8 mouse cellular contexts compared by ENCODE assay signal in the genomic region with DNA sequence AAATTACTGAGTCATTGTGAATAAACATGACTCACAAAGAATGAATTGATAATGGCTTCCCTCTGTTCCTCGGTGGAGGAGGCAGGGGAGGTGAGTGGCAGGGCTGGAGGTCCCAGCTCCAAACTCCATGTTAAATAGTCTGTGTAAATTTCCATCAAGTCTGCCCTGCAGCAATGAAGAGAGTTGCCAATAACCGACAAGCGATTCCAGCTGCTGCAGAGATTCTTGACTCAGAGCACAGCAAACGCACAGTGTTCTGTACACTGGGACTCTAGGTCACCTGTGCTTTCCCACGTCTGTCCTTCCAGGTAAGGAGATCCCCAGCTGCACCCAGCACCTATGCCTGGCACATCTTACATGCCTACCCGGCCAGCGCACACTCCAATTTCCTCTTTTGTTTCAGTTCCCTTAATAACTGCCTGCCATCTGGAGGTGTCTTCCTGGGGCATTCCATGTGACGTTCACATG. TPM values are rescaled to one million over a fixed set of nuclear protein-coding genes. Genes with fewer than 3 reads are reported as not detected.
DNase-seq lines count a peak whose midpoint lies in the region; TF ChIP-seq lines count a peak whose summit lies in the region.
"Had no signal": no experiment of that assay in that cellular context is flagged by ENCODE, and none has a peak within 500 bp of the region (broad histone marks: within the 10 kb centered on the region; RNA-seq: fewer than 3 reads in every experiment).

No protein-coding gene starts in this region.

- H3K27me3 ChIP-seq in myocyte (ENCODE audit: control insufficient read depth, insufficient read depth, insufficient read length): no peaks in the 10 kb centered on the region
- H3K27me3 ChIP-seq: liver, embryonic 13.5 days had no signal

- H3K4me2 ChIP-seq in myocyte (ENCODE audit: low read depth): no peak overlapping the region
- H3K4me2 ChIP-seq: liver, embryonic 13.5 days had no signal

- H3K36me3 ChIP-seq in myocyte (ENCODE audit: control insufficient read depth, insufficient read depth): peaks cover 34% of the 10 kb centered on the region
- H3K36me3 ChIP-seq: liver, embryonic 13.5 days had no signal

- no peak for TF ChIP-seq CTCF in left cerebral cortex, adult 2 months (IDR thresholded peaks at IDR 0.05)
- no peak for TF ChIP-seq CTCF in bone marrow macrophage, adult 2 months (IDR thresholded peaks at IDR 0.05; ENCODE audit: low read depth, low read length)
- TF ChIP-seq CTCF in embryonic fibroblast, embryonic 13.5 days (IDR thresholded peaks at IDR 0.05; ENCODE audit: borderline replicate concordance, insufficient read depth, low read length): no peak

- no peak overlapping the region for H3K4me3 ChIP-seq in left cerebral cortex, adult 2 months
- no peak overlapping the region for H3K4me3 ChIP-seq in bone marrow macrophage, adult 2 months (ENCODE audit: insufficient read depth, low read length)
- no peak overlapping the region for H3K4me3 ChIP-seq in embryonic fibroblast, embryonic 13.5 days (ENCODE audit: insufficient read depth, low read length)
- H3K4me3 ChIP-seq in myocyte: no peak overlapping the region
- H3K4me3 ChIP-seq: liver, embryonic 13.5 days had no signal

- H3K79me2 ChIP-seq in myocyte (ENCODE audit: control insufficient read depth, insufficient read depth): no peaks in the 10 kb centered on the region

- intact Hi-C loops in left cerebral cortex, adult 2 months (cut with DNase I): loop anchor here (5.0 kb wide), 1 partner anchor 43 kb away; a partner anchor contains a TSS

- H3K27ac ChIP-seq in left cerebral cortex, adult 2 months: peak overlapping the region; percentile 47; the same call in 1 of the 2 replicates
- H3K27ac ChIP-seq in bone marrow macrophage, adult 2 months (ENCODE audit: insufficient read depth, low read depth, low read length): peak overlapping the region; percentile 25
- peak overlapping the region; percentile 66 for H3K27ac ChIP-seq in embryonic fibroblast, embryonic 13.5 days (ENCODE audit: insufficient read depth, low read length)
- H3K27ac ChIP-seq: liver, embryonic 13.5 days had no signal

- no peak for DNase-seq in left cerebral cortex, adult 2 months (ENCODE audit: extremely low spot score in 1 of 2, low spot score in 2 of 2)
- DNase-seq in left cerebral cortex, adult 11 months (ENCODE audit: low spot score): no peak
- no peak for DNase-seq in frontal cortex, postnatal 25 days (ENCODE audit: low spot score in 2 of 2)
- DNase-seq in heart, adult 9 months (ENCODE audit: low spot score in 2 of 2): no peak
- DNase-seq: liver, embryonic 13.5 days had no signal

- H3ac ChIP-seq in myocyte (ENCODE audit: control insufficient read depth, insufficient read length): no peak overlapping the region

- no peak for TF ChIP-seq POLR2A in bone marrow macrophage, adult 2 months (IDR thresholded peaks at IDR 0.05; ENCODE audit: borderline replicate concordance, low read depth, low read length)
- TF ChIP-seq POLR2A in embryonic fibroblast, embryonic 13.5 days (IDR thresholded peaks at IDR 0.05; ENCODE audit: low read depth, low read length): no peak
- TF ChIP-seq POLR2A in myocyte (IDR thresholded peaks at IDR 0.05; ENCODE audit: insufficient read length, low read depth): no peak

- peaks cover 10% of the 10 kb centered on the region for H3K4me1 ChIP-seq in bone marrow macrophage, adult 2 months (ENCODE audit: control insufficient read depth, insufficient read depth, low read length)
- H3K4me1 ChIP-seq in embryonic fibroblast, embryonic 13.5 days (ENCODE audit: control insufficient read depth, insufficient read depth, low read length): peaks cover 4% of the 10 kb centered on the region
- H3K4me1 ChIP-seq: liver, embryonic 13.5 days had no signal

TF ChIP-seq in myocyte, 11 proteins besides CTCF, POLR2A, EP300 and RAD21:
- no peak for TF ChIP-seq MAX (IDR thresholded peaks at IDR 0.05; ENCODE audit: low read depth)
- TF ChIP-seq POLR2AphosphoS2 (IDR thresholded peaks at IDR 0.05; ENCODE audit: insufficient read length, low read depth): peak; percentile 42

RNA-seq across cellular contexts. Expression of a gene that starts 44.3 kb away (rescaled TPM):
- total RNA-seq in left cerebral cortex, adult 2 months (2021): 10 to 100 TPM; 91.3 to 91.5 TPM
- polyA plus RNA-seq in bone marrow macrophage, adult 2 months (2012; ENCODE audit: insufficient read depth, insufficient read length, missing spikeins): 32.3 and 33.2 TPM in 2 replicates
- 31.0 and 31.1 TPM in 2 replicates for polyA plus RNA-seq in embryonic fibroblast, embryonic 13.5 days (2011; ENCODE audit: insufficient read length, low read depth, missing spikeins)
- polyA plus RNA-seq in myocyte (2012; fragmentation: generic; extraction: Trizol): 5.0 TPM
